In genomic region chr19:57997961-57998360, GRCm38 (mm10) we compare ENCODE assay signal across 8 mouse cellular contexts.
A peak's percentile ranks its signal among the peaks of the same experiment; 100 is the strongest.
DNase-seq lines count a peak whose midpoint lies in the region; ATAC-seq and TF ChIP-seq lines count a peak whose summit lies in the region.

No protein-coding gene starts in this region.

- ATAC-seq in neural tube, embryonic 15.5 days (ENCODE audit: low FRiP score): no peak

- 41% methylated on average over 4 of the region's 4 CpGs for WGBS in neural tube, embryonic 15.5 days

- no peaks in the 10 kb centered on the region for H3K27me3 ChIP-seq in neural tube, embryonic 15.5 days (replicated peaks)

- no peak overlapping the region for H3K4me3 ChIP-seq in gastrocnemius, adult 2 months
- no peak overlapping the region for H3K4me3 ChIP-seq in neural tube, embryonic 15.5 days (replicated peaks)

- H3K36me3 ChIP-seq in neural tube, embryonic 15.5 days: no peaks in the 10 kb centered on the region

- H3K4me2 ChIP-seq in neural tube, embryonic 15.5 days: no peak overlapping the region

- no peak overlapping the region for H3K27ac ChIP-seq in gastrocnemius, adult 2 months
- no peak overlapping the region for H3K27ac ChIP-seq in neural tube, embryonic 15.5 days (replicated peaks)

- peak; percentile 47 for DNase-seq in gastrocnemius, adult 2 months
- no peak for DNase-seq in gastrocnemius, postnatal 25 days
- DNase-seq in neural tube, embryonic 10.5 days (ENCODE audit: extremely low spot score, low spot score): peak; percentile 59
- DNase-seq in adrenal gland, postnatal 25 days: peak; percentile 20
- DNase-seq in kidney, postnatal 14 days: peak; percentile 39
- DNase-seq in thymus, postnatal 0 days (ENCODE audit: low spot score): peak; percentile 57
- no peak for DNase-seq in layer of hippocampus, adult 18-20 months (ENCODE audit: low spot score in 2 of 2)

- H3K9ac ChIP-seq in neural tube, embryonic 15.5 days (replicated peaks): no peak overlapping the region

- intact Hi-C loops in gastrocnemius, adult 2 months (cut with DNase I): loop anchor here (2.0 kb wide), 1 partner anchor 473 kb away; no protein-coding TSS in a partner anchor

- no peaks in the 10 kb centered on the region for H3K4me1 ChIP-seq in neural tube, embryonic 15.5 days

- TF ChIP-seq CTCF in gastrocnemius, adult 2 months (IDR thresholded peaks at IDR 0.05): peak; percentile 71

- H3K9me3 ChIP-seq in neural tube, embryonic 15.5 days (replicated peaks): no peaks in the 10 kb centered on the region

Comparison
In these comparisons a context has a peak if more than half of its experiments do, and no peak if none do; other contexts are left out.
1. DNase-seq: peak in gastrocnemius, adult 2 months (single experiment), neural tube, embryonic 10.5 days (single experiment), adrenal gland, postnatal 25 days (single experiment), kidney, postnatal 14 days (single experiment) and thymus, postnatal 0 days (single experiment); none in gastrocnemius, postnatal 25 days (single experiment) and layer of hippocampus, adult 18-20 months (0 of 2).